Mouse (Mus musculus): ENCODE data around the gene Cox5b. TPM values are rescaled to one million over a fixed set of nuclear protein-coding genes. Genes with fewer than 3 reads are reported as not detected.
"Not testable (repeated sequence)": the region's sequence is repeated elsewhere in the genome, so short reads cannot be mapped to it uniquely, and the experiment has no call there.

The Cox5b gene
- polyA plus RNA-seq, 1 experiment from 2014 or later = 522 TPM

DNA sequence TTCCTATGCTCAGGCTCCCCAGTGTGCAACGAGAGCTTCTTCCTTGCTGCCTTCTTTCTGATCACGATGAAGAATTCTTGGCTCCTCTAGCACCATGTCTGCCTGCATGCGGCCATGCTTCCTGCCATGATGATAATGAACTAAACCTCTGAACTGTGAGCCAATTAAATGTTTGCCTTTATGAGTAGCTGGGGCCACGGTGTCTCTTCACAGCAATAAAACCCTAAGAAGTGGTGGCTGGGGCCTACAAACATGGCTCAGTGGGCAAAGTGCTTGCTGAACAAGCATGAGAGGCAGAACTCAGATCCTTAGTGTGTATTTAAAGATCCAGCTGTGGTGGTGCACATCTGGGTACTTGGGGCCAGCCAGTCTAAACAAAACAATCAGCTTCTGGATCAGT lies 25.3 kb upstream of the Cox5b start:
- Histone ChIP-seq H3K4me3 (no peak overlapping the region), H3K27me3 (replicated peaks; ENCODE audit: low read depth, poor library complexity, severe bottlenecking) (no peaks in the 10 kb centered on the region), H3K27ac (replicated peaks) (no peak overlapping the region), H3K9me3 (no peaks in the 10 kb centered on the region), H3K36me3 (replicated peaks) (no peaks in the 10 kb centered on the region), H3K4me1 (no peaks in the 10 kb centered on the region)
- no peak for DNase-seq (ENCODE audit: low spot score)
- WGBS = 76% methylated on average over 4 of the region's 4 CpGs

DNA sequence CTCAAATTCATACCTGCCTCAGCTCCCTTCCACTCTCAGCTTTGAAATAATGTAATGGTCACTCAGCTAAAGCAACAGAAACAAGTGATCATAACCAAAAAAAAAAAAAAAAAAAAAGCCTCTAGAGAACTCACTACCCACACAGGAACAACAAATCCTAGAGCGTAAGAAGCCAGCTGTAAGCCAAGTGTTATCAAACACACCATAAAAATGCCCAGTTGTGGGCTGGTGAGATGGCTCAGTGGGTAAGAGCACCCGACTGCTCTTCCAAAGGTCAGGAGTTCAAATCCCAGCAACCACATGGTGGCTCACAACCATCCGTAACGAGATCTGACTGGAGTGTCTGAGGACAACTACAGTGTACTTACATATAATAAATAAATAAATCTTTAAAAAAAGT lies 23.2 kb upstream of the Cox5b start:
- not testable (repeated sequence) for H3K27me3 ChIP-seq (replicated peaks; ENCODE audit: low read depth, poor library complexity, severe bottlenecking); H3K36me3 ChIP-seq (replicated peaks); H3K4me3 ChIP-seq; H3K9me3 ChIP-seq; H3K4me1 ChIP-seq; DNase-seq (ENCODE audit: low spot score); H3K27ac ChIP-seq (replicated peaks)
- 72% methylated on average over 4 of the region's 4 CpGs for WGBS

DNA sequence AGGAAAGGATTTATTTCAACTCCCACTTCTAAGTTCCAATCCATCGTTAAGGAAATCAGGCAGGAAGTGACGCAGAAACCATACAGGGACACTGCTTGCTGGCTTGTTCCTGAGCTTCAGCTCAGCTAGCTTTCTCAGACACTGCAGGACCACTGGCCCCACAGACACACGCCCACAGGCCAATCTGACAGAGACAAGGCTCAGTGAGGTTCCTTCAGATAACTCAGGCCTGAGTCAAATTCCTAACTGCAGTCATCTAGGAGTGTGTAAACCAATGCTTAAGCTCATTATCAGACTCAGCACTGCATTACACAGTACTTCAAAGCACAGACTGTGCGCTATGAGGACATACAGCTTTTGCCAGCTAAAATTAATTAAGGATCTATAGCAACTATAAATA lies 21.0 kb upstream of the Cox5b start:
- Histone ChIP-seq H3K27me3 (replicated peaks; ENCODE audit: low read depth, poor library complexity, severe bottlenecking) (no peaks in the 10 kb centered on the region), H3K4me3 (no peak overlapping the region), H3K4me1 (peaks cover 7% of the 10 kb centered on the region), H3K36me3 (replicated peaks) (no peaks in the 10 kb centered on the region), H3K9me3 (no peaks in the 10 kb centered on the region), H3K27ac (replicated peaks) (no peak overlapping the region)
- DNase-seq (ENCODE audit: low spot score) = no peak
- WGBS = 75% methylated on average over 4 of the region's 4 CpGs

- H3K27me3 ChIP-seq (replicated peaks; ENCODE audit: low read depth, poor library complexity, severe bottlenecking) = no peaks in the 10 kb centered on the region
- WGBS = 89% methylated on average over 10 of the region's 10 CpGs
- no peak for DNase-seq (ENCODE audit: low spot score)
Measured at GRCm38 (mm10) chr1:36671260-36671659, 20.0 kb upstream of the Cox5b start.

GRCm38 (mm10) chr1:36672648-36673350 lies 18.4 kb upstream of the Cox5b start:
- no peaks in the 10 kb centered on the region for H3K36me3 ChIP-seq (replicated peaks)
- peaks cover 7% of the 10 kb centered on the region for H3K4me1 ChIP-seq
- no peak overlapping the region for H3K4me3 ChIP-seq
- H3K9me3 ChIP-seq = no peaks in the 10 kb centered on the region
- no peak for DNase-seq (ENCODE audit: low spot score)
- WGBS = 44% methylated on average over 16 of the region's 16 CpGs
- no peaks in the 10 kb centered on the region for H3K27me3 ChIP-seq (replicated peaks; ENCODE audit: low read depth, poor library complexity, severe bottlenecking)
- 0 out of 2 replicates have a peak overlapping the region, but pooled peaks have one; percentile 27 for H3K27ac ChIP-seq (replicated peaks)

More at GRCm38 (mm10) chr1:36671260-36671659, 20.0 kb upstream of the Cox5b start:
- H3K9me3 ChIP-seq = no peaks in the 10 kb centered on the region
- no peaks in the 10 kb centered on the region for H3K36me3 ChIP-seq (replicated peaks)
- H3K4me3 ChIP-seq = no peak overlapping the region
- no peak overlapping the region for H3K27ac ChIP-seq (replicated peaks)
- H3K4me1 ChIP-seq = peaks cover 7% of the 10 kb centered on the region

GRCm38 (mm10) chr1:36674936-36675335 lies 16.3 kb upstream of the Cox5b start:
- Histone ChIP-seq H3K27ac (replicated peaks) (no peak overlapping the region), H3K9me3 (no peaks in the 10 kb centered on the region), H3K4me3 (no peak overlapping the region), H3K4me1 (peaks cover 11% of the 10 kb centered on the region), H3K27me3 (replicated peaks; ENCODE audit: low read depth, poor library complexity, severe bottlenecking) (no peaks in the 10 kb centered on the region), H3K36me3 (replicated peaks) (no peaks in the 10 kb centered on the region)
- DNase-seq (ENCODE audit: low spot score) = no peak
- whole genome bisulfite sequencing = 58% methylated on average over 3 of the region's 3 CpGs

DNA sequence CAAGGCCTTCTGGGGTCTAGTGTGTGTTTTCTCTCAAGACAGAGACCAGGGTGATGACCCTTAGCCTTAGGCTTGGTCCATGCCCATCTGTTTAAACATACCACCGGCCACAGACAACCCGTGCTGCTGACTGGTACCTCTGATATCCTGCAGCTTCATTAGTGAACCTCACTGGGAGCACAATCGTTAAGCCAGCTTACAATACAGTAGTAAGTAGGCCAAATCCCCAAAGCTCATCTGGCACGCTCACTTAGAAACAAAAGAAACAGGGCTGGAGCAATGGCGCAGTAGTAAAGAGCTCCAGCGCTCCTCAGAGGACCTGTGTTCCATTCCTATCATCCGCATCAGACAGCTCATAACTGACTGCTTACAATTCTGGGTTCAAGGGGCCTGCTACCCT lies 10.4 kb upstream of the Cox5b start:
- 51% methylated on average over 7 of the region's 7 CpGs for WGBS
- no peaks in the 10 kb centered on the region for H3K9me3 ChIP-seq
- H3K4me1 ChIP-seq = peaks cover 16% of the 10 kb centered on the region
- DNase-seq (ENCODE audit: low spot score) = no peak
- H3K36me3 ChIP-seq (replicated peaks) = no peaks in the 10 kb centered on the region
- no peak overlapping the region for H3K27ac ChIP-seq (replicated peaks)
- H3K4me3 ChIP-seq = no peak overlapping the region
- H3K27me3 ChIP-seq (replicated peaks; ENCODE audit: low read depth, poor library complexity, severe bottlenecking) = no peaks in the 10 kb centered on the region

DNA sequence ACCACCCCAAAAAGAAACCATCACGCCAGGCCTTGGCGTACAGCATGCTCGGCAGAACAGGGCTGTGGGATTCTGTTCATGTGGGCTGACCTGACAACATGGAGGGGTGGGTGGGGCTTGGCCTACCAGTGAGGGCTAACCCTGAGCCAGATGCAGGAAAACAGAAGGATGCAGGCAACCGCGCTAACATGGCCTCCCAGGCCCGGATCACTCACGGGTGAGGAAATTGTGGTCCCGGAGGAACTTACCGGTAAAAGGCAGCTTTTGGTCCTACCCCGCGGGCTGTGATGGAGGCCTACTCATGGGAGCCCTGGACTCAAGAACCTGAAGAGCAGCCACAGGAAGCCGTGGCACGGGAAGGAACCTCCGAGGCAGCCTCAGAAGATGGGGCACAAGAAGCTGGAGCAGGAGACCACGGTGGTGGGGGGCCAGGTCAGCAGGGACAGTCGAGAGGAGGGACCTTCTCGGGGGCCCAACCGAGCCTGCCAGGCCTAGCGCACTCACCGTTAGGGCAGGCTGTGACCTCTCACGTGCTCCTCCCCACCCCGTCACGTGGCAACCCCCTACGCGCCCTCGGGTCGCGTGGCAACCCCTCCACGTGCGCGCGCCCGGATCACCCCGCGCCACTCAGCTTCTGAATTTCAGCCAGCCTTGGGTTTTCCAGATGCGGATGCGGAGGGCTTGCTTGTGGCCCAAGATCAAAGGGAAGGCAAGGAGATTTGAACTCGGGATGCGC lies 8.5 kb upstream of the Cox5b start, which contains the start of gene Fam178b:
TSS of gene Fam178b (minus strand) at position 564 of the 736 bp plus-strand sequence.
- DNase-seq (ENCODE audit: low spot score) = no peak
- Histone ChIP-seq H3K27me3 (replicated peaks; ENCODE audit: low read depth, poor library complexity, severe bottlenecking) (no peaks in the 10 kb centered on the region), H3K4me3 (no peak within 1 kb of the TSS), H3K9me3 (no peaks in the 10 kb centered on the region), H3K36me3 (replicated peaks) (no peaks in the 10 kb centered on the region), H3K4me1 (peaks cover 16% of the 10 kb centered on the region), H3K27ac (replicated peaks) (no peak within 1 kb of the TSS)
- 92% methylated on average over 39 of the region's 39 CpGs for WGBS

DNA sequence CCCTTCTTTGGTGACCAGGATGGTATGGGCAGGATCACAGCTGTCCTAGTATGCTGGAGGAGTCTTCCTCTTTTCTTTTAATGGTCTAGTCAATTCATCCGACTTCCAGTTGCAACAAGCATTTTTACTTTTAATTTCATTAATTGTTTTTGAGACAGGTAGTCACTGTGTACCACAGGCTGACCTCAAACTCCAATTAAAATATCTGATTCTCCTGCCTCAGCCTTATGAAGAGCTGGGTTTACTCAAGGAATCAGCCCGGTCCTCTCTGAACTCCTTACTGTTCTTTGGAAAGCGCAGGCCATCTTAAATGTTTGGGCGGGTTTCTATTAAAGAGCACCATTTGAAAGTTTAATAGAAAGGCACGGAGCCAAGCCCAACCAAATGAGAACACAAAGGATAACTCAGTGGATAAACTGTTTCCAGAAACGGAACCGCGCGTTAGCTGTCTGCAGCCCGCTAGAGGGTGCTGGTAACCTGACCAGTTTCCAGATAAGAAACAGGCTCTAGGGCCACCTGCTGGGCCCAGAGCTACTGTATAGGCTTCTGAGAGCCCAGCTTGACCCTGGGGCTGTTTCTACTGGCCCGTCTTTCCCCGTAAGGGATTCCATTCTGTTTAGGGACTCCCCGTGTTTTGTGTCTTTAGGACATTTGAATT lies 7.3 kb upstream of the Cox5b start:
- no peaks in the 10 kb centered on the region for H3K9me3 ChIP-seq
- no peak overlapping the region for H3K4me3 ChIP-seq
- H3K27me3 ChIP-seq (replicated peaks; ENCODE audit: low read depth, poor library complexity, severe bottlenecking) = no peaks in the 10 kb centered on the region
- H3K27ac ChIP-seq (replicated peaks) = no peak overlapping the region
- DNase-seq (ENCODE audit: low spot score) = peak; percentile 82
- WGBS = 11% methylated on average over 13 of the region's 13 CpGs
- peaks cover 16% of the 10 kb centered on the region for H3K4me1 ChIP-seq
- no peaks in the 10 kb centered on the region for H3K36me3 ChIP-seq (replicated peaks)

DNA sequence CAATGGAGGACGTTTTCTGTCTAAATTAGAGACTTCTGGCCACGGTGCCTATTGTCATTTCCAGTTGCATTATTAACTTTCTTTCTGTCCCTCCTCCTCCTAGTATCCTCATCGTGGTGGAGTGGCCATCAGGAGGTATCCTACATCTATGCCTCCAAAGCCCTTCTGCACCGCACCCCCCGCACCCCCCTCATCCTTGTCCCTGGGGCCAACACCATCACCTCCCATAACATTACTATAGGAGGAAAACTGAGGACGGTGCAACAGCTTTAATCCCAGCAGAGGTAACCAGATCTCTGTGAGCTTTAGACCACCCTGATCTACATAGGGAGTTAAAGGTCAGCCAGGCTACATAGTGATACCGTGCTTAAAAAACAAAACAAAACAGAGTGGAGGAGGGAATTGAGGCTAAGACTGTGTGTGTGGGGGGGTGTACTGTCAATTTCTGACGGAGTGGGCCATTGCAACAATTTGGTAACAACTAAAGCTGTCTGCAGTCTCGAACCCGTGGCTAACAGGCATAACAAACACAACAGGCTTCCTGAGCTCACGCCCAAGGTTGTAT lies 496 bp upstream of the Cox5b start:
- Histone ChIP-seq H3K36me3 (replicated peaks) (peaks cover 27% of the 10 kb centered on the region), H3K27me3 (replicated peaks; ENCODE audit: low read depth, poor library complexity, severe bottlenecking) (no peaks in the 10 kb centered on the region), H3K4me3 (peak overlapping the region; percentile 84), H3K4me1 (peaks cover 17% of the 10 kb centered on the region), H3K27ac (replicated peaks) (peak overlapping the region; percentile 85), H3K9me3 (no peaks in the 10 kb centered on the region)
- DNase-seq (ENCODE audit: low spot score) = no peak
- WGBS = 62% methylated on average over 11 of the region's 11 CpGs

- H3K4me3 ChIP-seq = no peak overlapping the region
- 90% methylated on average over 6 of the region's 6 CpGs for WGBS
- no peak overlapping the region for H3K27ac ChIP-seq (replicated peaks)
- no peak for DNase-seq (ENCODE audit: low spot score)
- H3K4me1 ChIP-seq = peaks cover 17% of the 10 kb centered on the region
- no peaks in the 10 kb centered on the region for H3K9me3 ChIP-seq
- H3K36me3 ChIP-seq (replicated peaks) = peaks cover 46% of the 10 kb centered on the region
- H3K27me3 ChIP-seq (replicated peaks; ENCODE audit: low read depth, poor library complexity, severe bottlenecking) = no peaks in the 10 kb centered on the region
Measured at GRCm38 (mm10) chr1:36694871-36695270, 3.6 kb downstream of the Cox5b start.

DNA sequence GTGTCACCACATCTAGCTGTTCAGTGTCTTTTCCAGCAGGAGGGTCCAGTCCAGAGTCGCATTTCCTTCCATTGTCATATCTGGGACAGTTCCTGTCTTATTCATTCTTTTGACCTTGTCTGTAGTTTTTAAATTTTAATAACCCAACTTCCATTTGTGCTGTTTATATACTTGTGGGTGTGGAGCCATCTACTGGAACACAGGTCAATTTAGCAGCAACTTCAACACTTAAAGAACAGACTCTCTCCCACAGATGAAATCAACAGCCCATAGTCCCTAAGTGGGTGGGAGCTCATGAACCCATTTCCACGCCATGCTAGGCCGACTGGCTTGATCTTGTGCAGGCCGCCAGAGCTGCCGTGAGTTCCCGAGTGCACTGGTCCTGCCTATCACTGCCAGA lies 5.2 kb downstream of the Cox5b start:
- no peaks in the 10 kb centered on the region for H3K27me3 ChIP-seq (replicated peaks; ENCODE audit: low read depth, poor library complexity, severe bottlenecking)
- peaks cover 10% of the 10 kb centered on the region for H3K4me1 ChIP-seq
- H3K27ac ChIP-seq (replicated peaks) = no peak overlapping the region
- no peak for DNase-seq (ENCODE audit: low spot score)
- H3K36me3 ChIP-seq (replicated peaks) = peaks cover 62% of the 10 kb centered on the region
- no peak overlapping the region for H3K4me3 ChIP-seq
- no peaks in the 10 kb centered on the region for H3K9me3 ChIP-seq
- 67% methylated on average over 6 of the region's 6 CpGs for WGBS

All from embryonic facial prominence, embryonic 10.5 days (tissue).